Mouse (Mus musculus) heart, embryonic 11.5 days (tissue): ENCODE data around the gene Klhl13. TPM values are rescaled to one million over a fixed set of nuclear protein-coding genes. Genes with fewer than 3 reads are reported as not detected.

Source experiments
- ATAC-seq: fragments of 200-750 bp; cut with Nextera tagmentation; replicated peaks from 2 replicates; pipeline ENCODE4 v1.8.0; 2017; ENCODE audit warnings: moderate library complexity; ENCODE audit not compliant: insufficient number of reproducible peaks, low FRiP score, low TSS enrichment
- H3K27ac ChIP-seq: fragments of 300-500 bp; sonication (generic); 2 replicates; pipeline ENCODE4 v1.5.1; 2014; ENCODE audit warnings: mild to moderate bottlenecking, low read depth, low read length
- H3K27me3 ChIP-seq: fragments of 300-500 bp; sonication (generic); 2 replicates; pipeline ENCODE4 v1.6.1; 2014; ENCODE audit warnings: mild to moderate bottlenecking, low read length, mixed read lengths; ENCODE audit not compliant: control insufficient read depth, insufficient read depth
- H3K36me3 ChIP-seq: fragments of 300-500 bp; sonication (generic); 2 replicates; pipeline ENCODE4 v1.6.1; 2014; ENCODE audit warnings: mild to moderate bottlenecking, low read length, moderate library complexity, mixed read lengths; ENCODE audit not compliant: control insufficient read depth, insufficient read depth
- H3K4me1 ChIP-seq: fragments of 300-500 bp; sonication (generic); 2 replicates; pipeline ENCODE4 v1.6.1; 2014; ENCODE audit warnings: low read length; ENCODE audit not compliant: control insufficient read depth, insufficient read depth
- H3K4me2 ChIP-seq: fragments of 300-500 bp; sonication (generic); 2 replicates; pipeline ENCODE4 v1.6.1; 2014; ENCODE audit warnings: mild to moderate bottlenecking, moderate library complexity
- H3K4me3 ChIP-seq: fragments of 300-500 bp; sonication (generic); 2 replicates; pipeline ENCODE4 v1.5.1; 2014; ENCODE audit warnings: low read depth, low read length
- H3K9ac ChIP-seq: fragments of 300-500 bp; sonication (generic); 2 replicates; pipeline ENCODE4 v1.6.1; 2014; ENCODE audit warnings: mild to moderate bottlenecking, low read depth, low read length, moderate library complexity
- H3K9me3 ChIP-seq: fragments of 300-500 bp; sonication (generic); replicated peaks from 2 replicates; pipeline ENCODE4 v1.6.1; 2016; ENCODE audit warnings: low read length; ENCODE audit not compliant: control insufficient read depth
- WGBS: fragments of 180-500 bp; shearing (Covaris S2); extraction: QIAGEN DNeasy Blood & Tissue Kit; methylation state at CpG from one replicate; pipeline ENCODE4 v1.1.7; 2014; ENCODE audit not compliant: insufficient replicate concordance; 5-methylcytosine and 5-hydroxymethylcytosine counted together
- polyA plus RNA-seq: library from polyadenylated mRNA; unstranded; fragments of >200 nt; fragmentation: Nextera tagmentation; extraction: Ambion mirVana; gene quantifications from 2 replicates; pipeline ENCODE4 v1.2.1, GENCODE M21; 2014

Gene Klhl13
- 82.4 and 93.5 TPM in 2 replicates for polyA plus RNA-seq

DNA sequence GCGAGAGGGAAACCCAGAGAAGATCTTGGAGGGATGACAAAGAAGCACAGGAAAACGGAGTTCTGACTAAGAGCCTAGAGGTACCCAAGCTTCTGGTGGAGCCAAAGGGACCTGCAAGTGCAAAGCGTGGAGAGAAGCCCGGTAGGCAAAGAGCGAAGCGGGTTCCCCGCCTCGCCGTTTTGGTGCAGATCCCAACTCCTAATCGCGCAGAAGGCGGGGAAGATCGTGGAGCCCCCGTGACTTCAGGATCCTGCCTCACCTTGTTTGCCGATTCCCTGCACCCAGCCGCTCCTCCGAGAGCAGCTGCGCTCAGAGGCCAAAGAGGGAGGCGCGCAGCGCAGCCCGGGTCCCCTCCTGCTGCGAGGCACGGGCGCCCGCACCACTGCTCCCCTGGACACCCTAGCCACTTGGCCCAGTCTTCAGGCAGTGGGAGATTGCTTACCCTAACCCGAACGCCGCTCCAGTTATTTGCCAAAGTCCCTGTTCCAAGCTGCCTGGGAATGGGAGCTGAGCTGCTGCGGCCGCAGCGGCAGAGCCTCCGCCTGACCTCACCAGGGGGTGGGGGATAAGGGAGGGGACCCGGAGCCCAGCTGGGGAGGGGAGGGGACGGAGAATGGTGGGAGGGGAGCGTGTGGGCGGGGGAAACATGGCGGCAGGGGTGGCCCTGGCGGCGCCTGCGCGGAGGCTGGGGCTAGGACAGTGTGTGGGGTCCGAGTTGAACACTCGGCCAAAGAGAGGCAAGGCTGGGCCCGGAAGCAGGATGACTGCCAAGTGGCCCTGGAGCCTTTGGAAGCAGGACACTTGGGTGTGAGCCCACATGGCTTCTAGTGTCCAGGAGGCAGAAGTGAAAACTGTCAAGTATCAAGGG is at the start of gene Klhl13:
Gene Klhl13, minus strand, starts transcription at position 569 of the 868 bp plus-strand sequence.
- Histone ChIP-seq H3K4me3 (peak within 1 kb of the TSS; percentile 56), H3K4me1 (no peaks in the 10 kb centered on the region), H3K27me3 (no peaks in the 10 kb centered on the region), H3K27ac (peak within 1 kb of the TSS; percentile 75), H3K9ac (peak within 1 kb of the TSS; percentile 73), H3K4me2 (peak within 1 kb of the TSS; percentile 51), H3K36me3 (no peaks in the 10 kb centered on the region), H3K9me3 (no peaks in the 10 kb centered on the region)
- 6% methylated on average over 42 of the region's 45 CpGs for WGBS
- peak; percentile 84 for ATAC-seq

DNA sequence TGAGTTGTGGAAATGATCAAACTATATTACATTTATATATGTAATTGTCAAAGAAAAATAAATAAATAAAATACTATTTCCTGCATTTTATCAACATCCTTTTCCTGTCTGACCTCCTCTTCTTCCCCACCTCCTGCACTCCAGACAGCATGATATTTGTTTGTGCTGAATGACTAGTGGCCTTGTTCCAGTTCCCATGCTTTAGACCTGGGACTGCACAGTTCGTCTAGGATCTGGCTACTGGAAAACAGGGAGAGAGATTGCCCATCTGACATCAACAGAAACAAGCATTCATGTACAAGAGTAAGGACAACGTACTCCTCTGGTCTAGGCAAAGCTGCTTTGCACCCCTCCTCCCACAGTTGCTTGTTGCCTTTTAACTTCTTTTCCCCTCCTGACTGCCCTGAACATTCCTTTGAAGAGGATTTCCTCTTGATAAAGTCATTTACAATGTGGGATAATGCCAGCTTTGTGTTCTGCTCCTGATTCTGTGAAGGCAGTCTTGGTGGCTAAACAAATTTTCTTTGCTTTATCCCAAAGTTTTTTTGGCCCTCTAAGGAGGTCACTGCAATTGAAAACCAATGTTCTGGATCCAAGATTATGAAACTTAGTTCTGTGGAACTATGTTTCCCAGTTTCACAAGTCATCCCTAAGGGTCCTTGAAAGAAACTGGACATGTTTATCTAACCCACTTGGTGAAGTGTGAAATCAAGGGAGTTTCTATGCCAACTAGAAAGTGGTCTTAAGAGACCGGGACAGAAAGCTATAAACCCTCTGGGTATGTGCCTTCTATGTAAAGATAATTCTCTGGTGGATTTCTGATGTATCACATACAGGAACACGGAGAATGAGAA is 44.6 kb upstream of the Klhl13 start:
- no peak for ATAC-seq
- Histone ChIP-seq H3K9me3 (no peaks in the 10 kb centered on the region), H3K4me1 (no peaks in the 10 kb centered on the region), H3K27ac (no peak overlapping the region), H3K9ac (no peak overlapping the region), H3K36me3 (no peaks in the 10 kb centered on the region), H3K27me3 (no peaks in the 10 kb centered on the region), H3K4me3 (no peak overlapping the region), H3K4me2 (no peak overlapping the region)
- 52% methylated on average over 4 of the region's 4 CpGs for whole genome bisulfite sequencing

DNA sequence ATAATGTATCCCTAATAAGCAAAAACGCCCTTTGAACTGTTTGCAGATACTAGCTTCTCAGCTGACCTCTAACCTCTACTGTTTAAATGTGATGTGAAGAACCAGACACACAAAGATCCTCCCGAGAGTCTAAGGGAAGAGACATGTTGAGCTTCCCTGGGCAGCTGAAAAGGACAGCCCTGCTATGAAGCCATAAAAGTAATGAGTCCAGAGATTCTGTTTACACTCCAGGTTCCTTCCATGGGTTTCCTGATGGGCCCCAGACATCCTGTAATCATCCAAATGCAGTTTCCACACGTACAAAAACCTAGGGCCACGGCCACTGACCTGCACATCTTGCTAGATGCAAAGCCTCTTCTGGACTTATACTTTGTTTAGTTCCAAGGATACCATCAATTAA is 23.8 kb upstream of the Klhl13 start:
- H3K9me3 ChIP-seq: no peaks in the 10 kb centered on the region
- no peak overlapping the region for H3K9ac ChIP-seq
- H3K4me3 ChIP-seq: no peak overlapping the region
- no peaks in the 10 kb centered on the region for H3K27me3 ChIP-seq
- no peaks in the 10 kb centered on the region for H3K4me1 ChIP-seq
- no peak overlapping the region for H3K27ac ChIP-seq
- no peaks in the 10 kb centered on the region for H3K36me3 ChIP-seq
- WGBS: 64% methylated on average over 4 of the region's 4 CpGs
- H3K4me2 ChIP-seq: no peak overlapping the region
- no peak for ATAC-seq

DNA sequence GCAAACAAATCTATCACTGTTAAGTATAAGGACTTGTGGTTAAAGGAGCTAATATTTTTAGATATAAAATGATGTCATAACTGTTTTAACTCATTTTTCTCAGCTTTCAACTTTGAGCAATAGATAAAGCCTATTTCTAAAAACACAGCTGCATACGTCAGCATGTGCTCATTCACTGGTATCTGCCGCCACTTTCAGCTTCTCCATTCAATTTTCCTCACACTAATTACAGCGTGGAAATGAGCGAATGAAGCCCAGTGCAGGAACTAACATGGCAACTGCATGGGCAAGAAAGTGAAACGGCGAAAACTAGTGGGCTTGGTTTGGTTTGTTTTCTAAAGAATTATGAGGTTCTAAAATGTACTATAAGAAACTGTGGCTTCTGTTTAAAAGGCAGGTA is 1.4 kb downstream of the Klhl13 start:
- no peaks in the 10 kb centered on the region for H3K9me3 ChIP-seq
- no peak for ATAC-seq
- H3K4me2 ChIP-seq: peak overlapping the region; percentile 51
- H3K36me3 ChIP-seq: no peaks in the 10 kb centered on the region
- no peaks in the 10 kb centered on the region for H3K4me1 ChIP-seq
- no peak overlapping the region for H3K27ac ChIP-seq
- no peak overlapping the region for H3K9ac ChIP-seq
- peak overlapping the region; percentile 56 for H3K4me3 ChIP-seq
- 62% methylated on average over 6 of the region's 6 CpGs for WGBS
- no peaks in the 10 kb centered on the region for H3K27me3 ChIP-seq

DNA sequence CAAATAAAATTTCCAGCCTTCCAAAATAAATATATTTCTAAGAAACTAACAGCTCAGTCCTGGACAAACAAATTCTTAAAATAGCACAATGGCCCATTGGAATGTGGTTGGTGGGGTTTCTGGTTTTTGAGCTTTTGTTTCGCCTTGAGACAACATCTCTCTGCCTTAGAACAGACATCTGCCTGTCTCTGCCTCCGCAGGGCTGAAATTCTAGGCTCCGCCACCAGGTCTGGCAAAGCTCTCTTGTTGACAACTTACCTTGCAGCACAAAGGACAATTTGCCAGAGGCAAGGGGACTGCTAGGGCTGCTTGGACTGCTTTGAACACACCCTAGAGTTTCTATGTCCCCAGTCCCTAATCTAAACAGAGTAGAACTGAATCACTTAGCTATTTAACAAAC is 4.4 kb downstream of the Klhl13 start:
- ATAC-seq: no peak
- H3K4me3 ChIP-seq: no peak overlapping the region
- WGBS: 70% methylated on average over 3 of the region's 3 CpGs

DNA sequence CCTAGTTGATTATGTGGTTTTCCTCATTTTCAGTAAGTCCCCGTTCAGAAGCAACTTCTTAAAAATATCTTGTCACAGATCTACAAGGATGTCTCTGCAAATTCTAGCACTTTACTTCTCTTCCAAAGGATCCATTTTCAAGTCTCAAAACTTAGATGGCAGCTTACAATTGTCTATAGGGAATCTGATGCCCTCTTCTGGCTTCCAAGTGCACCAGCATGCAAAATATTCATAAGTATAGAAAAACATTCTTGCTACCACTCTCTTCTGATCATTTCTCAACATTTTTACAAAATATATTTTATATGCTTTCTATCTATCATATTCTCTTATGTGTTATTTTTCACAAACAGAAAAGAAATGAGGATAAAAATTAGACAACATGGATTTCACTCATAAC is 14.8 kb downstream of the Klhl13 start:
- no peak for ATAC-seq
- H3K27ac ChIP-seq: no peak overlapping the region
- no peak overlapping the region for H3K4me3 ChIP-seq
- no peak overlapping the region for H3K9ac ChIP-seq
- no peak overlapping the region for H3K4me2 ChIP-seq
- H3K4me1 ChIP-seq: no peaks in the 10 kb centered on the region
- WGBS: 76% methylated on average over 1 of the region's 1 CpGs
- H3K27me3 ChIP-seq: no peaks in the 10 kb centered on the region
- no peaks in the 10 kb centered on the region for H3K36me3 ChIP-seq
- H3K9me3 ChIP-seq: no peaks in the 10 kb centered on the region

More for the DNA sequence above, 4.4 kb downstream of the Klhl13 start:
- Histone ChIP-seq H3K27me3 (no peaks in the 10 kb centered on the region), H3K4me2 (no peak overlapping the region), H3K4me1 (no peaks in the 10 kb centered on the region), H3K9me3 (no peaks in the 10 kb centered on the region), H3K9ac (no peak overlapping the region), H3K27ac (no peak overlapping the region), H3K36me3 (no peaks in the 10 kb centered on the region)

DNA sequence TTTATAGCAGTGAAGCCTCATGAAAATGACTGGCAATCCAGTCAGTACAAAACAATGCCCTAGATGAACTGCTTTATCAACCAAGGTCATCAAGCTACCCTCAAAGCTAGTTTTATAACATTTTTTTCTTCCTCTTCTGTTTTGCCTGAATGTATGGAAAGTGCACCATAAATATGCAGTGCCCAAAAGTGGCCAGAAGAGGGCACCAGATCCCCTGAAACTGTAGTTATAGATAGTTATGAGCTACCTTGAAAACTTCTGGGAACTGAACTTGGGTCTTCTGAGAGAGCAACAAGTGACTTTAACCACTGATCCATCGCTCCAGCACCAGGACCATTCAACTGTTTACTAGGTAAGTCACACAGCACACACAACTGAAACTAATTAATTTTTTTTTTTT is 36.8 kb downstream of the Klhl13 start:
- 38% methylated on average over 1 of the region's 1 CpGs for WGBS

DNA sequence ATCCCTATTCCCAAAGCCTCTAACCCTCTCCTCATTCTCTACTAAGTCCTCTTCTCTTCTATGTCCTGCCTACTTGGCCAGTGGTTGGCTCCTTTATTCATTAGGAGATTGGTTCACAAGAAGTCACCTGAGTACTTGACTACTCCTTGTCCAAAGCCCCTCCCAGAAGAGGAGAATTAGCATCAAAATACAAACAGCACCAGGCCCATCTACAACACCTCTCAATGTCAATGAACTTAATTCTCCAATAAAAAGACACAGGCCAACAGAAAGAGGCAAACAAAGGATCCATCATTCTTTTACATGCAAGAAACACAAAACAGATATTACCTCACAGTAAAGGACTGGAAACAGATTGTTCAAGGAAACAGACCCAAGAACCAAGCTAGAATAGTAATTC is 46.0 kb downstream of the Klhl13 start:
- H3K27ac ChIP-seq: no peak overlapping the region
- ATAC-seq: no peak

More for the DNA sequence above, 36.8 kb downstream of the Klhl13 start:
- no peak overlapping the region for H3K4me3 ChIP-seq
- H3K4me1 ChIP-seq: no peaks in the 10 kb centered on the region
- H3K27me3 ChIP-seq: no peaks in the 10 kb centered on the region
- H3K9ac ChIP-seq: no peak overlapping the region
- ATAC-seq: no peak
- no peaks in the 10 kb centered on the region for H3K9me3 ChIP-seq
- no peak overlapping the region for H3K4me2 ChIP-seq
- H3K27ac ChIP-seq: no peak overlapping the region
- no peaks in the 10 kb centered on the region for H3K36me3 ChIP-seq

More for the DNA sequence above, 46.0 kb downstream of the Klhl13 start:
- no peak overlapping the region for H3K4me2 ChIP-seq
- no peaks in the 10 kb centered on the region for H3K27me3 ChIP-seq
- H3K4me3 ChIP-seq: no peak overlapping the region
- H3K4me1 ChIP-seq: no peaks in the 10 kb centered on the region
- no peak overlapping the region for H3K9ac ChIP-seq
- H3K36me3 ChIP-seq: no peaks in the 10 kb centered on the region
- H3K9me3 ChIP-seq: no peaks in the 10 kb centered on the region
